Mouse (Mus musculus) frontal cortex, adult 2 months (tissue): Measurements from ENCODE around the gene Osgep. TPM values are rescaled to one million over a fixed set of nuclear protein-coding genes. Genes with fewer than 3 reads are reported as not detected.
"Not testable (repeated sequence)": the region's sequence is repeated elsewhere in the genome, so short reads cannot be mapped to it uniquely, and the experiment has no call there.

ENCODE experiments used
- DNase-seq, 2 experiments: peaks; one replicate each; pipeline ENCODE4 v3.0.0; 2022; ENCODE audit warnings: low spot score in 1 of 2; ENCODE audit errors: extremely low spot score in 1 of 2
- polyA plus RNA-seq: library from polyadenylated mRNA; depleted of rRNA; stranded (reverse); fragments of >200 nt; gene quantifications from 2 replicates; pipeline ENCODE4 v1.2.3, GENCODE M21; 2012; rRNA removed

Osgep gene
- polyA plus RNA-seq, 1 experiment, result 70.0 TPM

DNA sequence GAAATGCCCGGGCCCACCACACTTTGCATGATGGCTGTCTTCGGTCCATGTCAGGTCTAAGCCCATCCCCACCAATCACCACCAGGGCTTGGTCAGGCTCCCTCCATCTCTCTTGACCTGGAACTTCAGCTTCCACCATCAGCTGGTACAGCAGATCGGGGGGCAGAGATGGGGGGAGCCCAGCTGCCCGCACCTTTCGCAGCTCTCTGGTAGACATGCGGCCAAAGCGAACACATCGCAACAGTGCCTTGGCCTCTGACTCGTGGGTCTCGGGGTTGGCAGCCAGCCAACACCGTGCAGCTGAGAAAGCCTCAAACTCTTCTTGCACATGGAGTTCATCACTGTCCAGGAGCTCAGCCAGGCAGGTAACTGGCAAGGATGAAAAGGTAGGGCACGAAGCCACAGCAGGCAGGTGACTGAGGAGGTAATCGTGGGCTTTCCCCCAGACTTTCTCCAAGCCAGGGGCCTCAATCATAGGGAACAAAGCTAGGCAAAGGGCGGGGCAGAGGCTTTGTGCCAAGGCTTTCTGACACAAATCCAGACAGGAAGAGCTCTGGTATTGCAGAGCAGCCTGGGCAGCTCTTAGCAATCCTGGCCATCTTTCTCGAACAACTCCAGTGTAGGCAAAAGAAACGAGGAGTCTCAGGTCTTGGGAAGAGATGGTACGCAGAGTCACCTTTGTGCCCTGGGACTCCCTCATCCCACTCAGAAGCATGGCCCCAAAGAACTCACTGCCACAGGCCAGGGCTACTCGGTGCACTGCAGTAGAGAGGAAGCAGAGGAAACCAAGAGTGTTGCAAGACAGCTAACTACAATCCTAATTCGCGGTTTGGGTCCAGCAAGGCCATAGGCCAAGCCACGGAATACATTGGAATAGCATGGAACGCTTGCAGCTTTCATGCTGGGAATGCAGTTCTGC lies 31.9 kb downstream of the Osgep start:
- DNase-seq, result no peak

DNA sequence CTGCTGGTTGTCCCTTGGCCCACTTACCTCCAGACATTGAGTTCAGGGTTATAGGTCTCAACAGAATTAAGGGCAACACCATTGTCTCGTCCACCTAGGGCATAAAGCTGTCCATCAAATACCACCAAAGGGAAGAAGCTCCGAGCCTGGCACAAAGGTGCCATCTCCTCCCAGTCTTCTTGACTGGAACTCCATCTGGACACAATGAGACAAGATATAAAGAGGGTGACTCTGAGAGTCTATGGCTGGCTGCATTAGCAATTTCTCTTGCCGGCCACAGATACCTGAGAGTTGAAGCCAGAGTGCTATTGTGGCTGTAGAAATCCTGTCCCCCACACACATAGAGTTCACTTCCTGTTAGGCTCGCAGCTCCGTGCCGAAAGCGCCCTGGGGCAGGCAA lies 32.6 kb downstream of the Osgep start:
- no peak for DNase-seq

DNA sequence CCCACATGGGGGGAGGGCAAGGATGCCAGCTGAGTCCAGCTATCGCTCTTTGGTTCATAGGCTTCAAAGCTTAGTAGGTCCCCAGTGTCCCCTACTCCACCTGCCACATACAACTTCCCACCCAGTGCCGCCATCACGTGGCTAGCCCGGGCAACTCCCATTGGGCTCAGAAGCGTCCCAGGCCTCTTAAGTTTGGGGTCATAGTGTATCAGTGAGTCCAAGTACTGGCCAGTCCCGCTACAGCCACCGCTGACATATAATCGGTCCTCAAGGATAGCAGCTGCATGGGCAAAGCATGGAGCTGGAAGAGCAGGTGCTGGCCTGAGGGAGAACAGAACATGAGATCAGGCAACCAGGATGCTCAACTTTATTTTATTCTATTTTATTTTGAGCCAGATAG lies 33.1 kb downstream of the Osgep start:
- DNase-seq, result no peak

DNA sequence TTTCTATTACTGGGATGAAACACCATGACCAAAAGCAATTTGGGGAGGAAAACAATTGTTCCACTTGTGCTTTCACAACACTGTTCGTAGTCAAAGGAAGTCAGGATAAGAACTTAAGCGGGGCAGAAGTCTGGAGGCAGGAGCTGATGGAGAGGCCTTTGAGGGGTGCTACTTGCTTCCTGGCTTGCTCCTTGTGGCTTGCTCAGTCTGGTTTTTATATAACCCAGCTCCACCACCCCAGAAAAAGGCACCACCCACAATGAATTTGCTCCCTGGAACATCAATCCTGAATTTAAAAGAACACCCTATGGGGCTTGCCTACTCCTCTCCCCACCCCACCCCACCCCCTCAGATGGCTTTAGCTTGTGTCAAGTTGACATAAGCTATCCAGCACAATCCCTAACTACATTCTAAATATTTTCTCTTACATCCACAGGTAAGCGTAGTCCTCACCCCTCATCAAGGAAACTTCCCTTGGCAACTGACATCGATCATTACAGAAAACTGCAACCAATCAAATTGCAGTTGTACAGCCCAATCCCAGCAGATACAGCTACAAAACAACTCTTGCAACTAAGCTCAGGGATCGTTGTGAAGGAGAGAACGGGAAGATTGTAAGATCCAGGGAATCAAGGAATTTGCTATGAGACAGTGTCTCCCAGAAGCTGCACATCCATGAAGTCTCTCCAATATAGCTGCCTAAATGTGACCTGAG lies 48.3 kb downstream of the Osgep start:
- DNase-seq, result peak in 1 of 2 experiments; percentile 51

DNA sequence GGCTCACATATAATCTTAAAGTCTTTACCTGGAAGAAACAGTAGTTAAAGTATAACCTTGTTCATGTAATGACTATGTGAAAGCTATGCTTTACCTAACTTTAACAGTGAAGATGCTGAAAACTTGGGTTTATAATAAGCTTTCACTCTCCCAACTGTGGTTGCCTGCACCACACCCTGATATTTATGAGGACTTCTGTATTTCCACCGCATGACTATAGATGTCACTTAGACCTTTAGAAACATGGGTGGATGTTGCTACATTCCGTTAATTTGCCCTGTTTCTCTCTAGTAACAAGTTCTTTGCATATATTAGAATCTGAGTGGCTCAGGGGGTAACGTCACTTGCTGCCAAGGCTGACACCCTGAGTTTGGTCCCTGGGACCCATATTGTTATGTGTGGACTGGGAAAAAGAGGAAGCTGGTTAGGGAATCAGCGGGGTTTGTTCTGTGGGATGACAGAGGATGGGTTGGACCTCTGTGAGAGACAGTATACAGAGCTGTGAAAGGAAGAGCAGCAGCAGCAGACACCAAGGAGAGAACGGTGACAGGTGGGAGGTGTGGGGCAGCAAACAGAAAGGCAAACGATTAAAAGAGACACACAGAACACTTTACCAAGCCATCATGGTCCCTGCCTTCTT lies 49.0 kb downstream of the Osgep start:
- DNase-seq, result no peak

DNA sequence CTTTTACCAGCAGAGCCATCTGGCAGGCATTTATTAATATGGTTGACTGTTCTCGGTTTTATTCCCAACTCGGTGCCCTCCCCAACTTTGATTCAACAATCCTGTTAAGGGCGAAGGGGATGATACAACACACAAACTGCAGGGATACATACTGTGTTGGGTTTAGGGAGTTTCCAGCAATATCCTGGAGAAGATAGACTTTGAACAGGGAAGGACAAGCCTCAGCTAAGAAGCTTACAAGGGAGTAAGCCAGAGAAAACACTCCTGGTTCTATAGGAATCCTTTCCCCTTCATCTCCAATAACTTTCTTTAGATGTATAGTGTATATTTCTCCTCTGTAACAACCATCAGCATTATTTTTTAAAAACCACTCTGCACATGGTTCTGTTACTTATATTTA lies 49.5 kb downstream of the Osgep start:
- DNase-seq, result no peak

DNA sequence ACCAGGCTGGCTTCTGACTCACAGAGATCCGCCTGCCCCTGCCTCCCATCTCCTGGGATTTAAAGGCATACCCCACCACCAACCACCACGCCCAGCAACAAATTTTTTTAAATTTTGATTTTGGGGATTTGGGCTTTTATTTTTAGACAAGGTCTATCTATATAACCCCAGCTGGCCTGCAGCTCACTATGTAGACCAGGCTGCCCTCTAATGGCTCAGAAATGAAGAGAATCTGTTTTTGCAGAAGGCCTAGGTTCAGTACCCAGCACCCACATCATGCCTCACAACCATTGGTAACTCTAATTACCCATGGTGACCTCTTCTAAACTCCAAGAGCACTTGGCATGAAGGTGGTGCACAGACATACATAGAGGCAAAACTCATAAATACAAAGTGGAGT lies 53.4 kb downstream of the Osgep start:
- DNase-seq, result no peak

DNA sequence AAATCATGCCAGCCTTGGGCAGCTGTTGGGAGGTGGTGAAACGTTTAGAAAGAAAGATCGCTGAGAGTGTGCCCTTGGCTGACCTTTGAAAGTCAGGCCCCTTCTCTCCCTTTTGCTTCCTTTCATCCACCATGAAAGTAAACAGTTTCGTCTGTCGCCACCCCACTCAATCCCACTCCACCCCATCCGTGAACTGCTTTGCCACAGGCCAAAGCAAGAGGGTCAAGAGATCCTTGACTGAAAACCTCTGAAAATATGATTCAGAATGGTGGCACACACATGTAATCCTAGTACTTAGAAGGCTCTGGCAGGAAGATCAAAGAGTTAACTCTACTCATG lies 53.9 kb downstream of the Osgep start:
- no peak for DNase-seq

DNA sequence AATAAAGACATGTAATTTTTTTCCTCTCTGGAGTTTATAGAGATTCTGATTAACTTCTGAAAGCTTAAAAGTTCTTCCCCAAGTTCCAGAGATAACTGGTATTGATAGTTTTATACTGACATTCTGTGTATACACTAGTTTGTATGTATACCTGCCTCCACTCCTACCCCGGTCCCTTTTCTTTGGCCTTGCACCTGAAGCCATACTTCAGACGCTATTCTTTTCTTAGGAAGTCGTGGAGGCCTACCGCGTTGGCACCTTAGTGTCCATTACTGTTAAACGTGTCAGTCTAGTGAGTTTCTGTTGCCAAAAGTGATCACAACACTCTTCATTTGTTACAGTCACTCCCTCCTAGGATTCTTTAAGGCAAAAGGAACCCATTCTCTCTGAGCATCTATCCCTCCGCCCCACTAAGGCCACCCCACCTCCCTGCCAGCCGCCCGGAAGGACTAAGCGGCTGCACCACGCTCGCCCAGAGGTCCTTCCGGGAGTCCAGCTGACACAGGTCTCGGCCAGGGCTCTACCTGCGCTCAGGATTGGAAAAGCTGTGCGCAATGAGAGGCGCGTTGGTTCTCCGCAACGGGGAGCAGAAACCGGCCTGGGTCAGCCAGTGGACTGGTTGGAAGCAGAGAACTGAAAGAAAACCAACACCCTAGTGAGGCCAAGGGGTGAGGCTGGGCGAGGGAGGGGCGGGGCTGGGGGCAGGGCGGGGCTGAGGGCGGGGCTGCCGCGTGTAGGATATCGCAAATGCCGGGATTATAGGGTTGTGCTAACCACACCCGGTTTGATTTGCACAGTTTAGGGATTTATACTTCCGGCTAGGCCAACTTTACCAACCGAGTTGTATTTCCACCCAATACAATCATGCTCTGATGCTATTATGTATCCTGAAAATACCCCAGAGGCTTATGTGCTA lies 54.5 kb downstream of the Osgep start, which contains the start of gene Tep1:
Gene Tep1 (minus strand): TSS at position 672 of the 916 bp plus-strand sequence.
- peak in 1 of 2 experiments; percentile 50 for DNase-seq

DNA sequence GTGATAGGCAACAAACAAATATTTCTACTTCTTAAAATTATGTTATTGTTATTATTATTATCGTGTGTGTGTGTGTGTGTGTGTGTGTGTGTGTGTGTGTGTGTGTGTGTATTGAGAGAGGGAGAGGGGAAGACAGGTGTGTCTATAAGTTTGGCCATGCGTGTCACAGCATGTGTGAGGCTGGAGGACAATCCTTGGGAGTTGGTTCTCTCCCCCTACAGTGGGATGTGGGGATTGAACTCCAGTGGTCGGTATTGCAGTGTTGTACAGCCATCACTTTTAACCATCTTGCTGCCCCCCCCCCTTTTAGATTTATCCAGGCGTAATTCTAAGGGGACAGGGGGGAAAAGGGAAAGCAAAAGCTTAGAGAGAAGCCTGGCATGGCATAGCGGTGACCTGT lies 56.0 kb downstream of the Osgep start:
- no peak for DNase-seq

DNA sequence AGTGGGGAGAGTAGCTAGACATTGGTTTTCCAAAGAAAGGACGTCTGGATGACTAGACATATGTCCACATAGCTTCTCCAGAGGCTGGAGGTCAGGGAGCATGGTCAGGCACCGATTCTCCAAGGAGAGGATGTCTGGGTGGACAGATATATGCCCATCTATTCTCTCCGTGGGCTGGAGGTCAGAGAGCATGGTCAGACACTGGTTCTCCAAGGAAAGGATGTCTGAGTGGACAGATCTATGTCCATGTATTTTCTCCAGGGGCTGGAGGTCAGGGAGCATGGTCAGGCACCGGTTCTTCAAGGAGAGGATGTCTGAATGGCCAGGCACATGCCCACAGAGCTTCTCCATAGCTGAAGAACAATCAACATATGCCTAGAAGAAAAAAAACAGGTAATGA lies 56.5 kb downstream of the Osgep start:
- no peak for DNase-seq

DNA sequence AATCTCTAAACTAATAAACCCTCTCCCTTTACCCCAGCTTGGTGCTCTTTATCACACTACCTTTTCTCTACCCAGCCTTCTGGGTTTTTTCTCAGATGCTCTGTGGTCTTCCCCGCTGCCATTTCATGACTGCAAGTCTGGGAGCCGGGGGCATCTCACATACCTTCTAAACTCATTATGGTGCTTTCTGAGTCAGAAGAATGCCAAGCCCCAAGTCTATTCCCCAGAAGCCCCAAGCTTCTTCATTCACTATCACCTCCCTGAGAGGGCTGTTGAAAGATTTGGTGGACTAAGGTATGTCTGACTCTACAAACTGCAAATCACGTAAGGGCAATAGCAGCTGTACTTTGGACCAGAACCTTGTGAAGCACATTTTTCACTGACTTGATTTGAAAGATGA lies 57.7 kb downstream of the Osgep start:
- no peak for DNase-seq

DNA sequence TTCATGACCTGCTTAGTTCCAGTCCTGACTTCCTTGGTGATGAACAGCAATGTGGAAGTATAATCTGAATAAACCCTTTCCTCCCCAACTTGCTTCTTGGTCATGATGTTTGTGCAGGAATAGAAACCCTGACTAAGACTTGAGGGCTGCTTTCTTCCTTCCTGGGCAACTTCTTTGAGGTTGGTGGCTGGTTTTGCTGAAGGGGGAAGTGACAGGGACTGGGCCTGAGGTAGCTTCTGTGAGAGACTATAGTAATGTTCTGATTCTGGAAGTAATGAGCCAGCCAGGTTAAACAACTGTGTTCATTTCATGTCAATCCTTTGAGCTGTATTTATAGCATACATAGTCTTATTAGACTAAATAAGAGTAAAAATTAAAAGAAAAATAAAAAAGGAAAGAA lies 59.7 kb downstream of the Osgep start:
- not testable (repeated sequence) for DNase-seq

DNA sequence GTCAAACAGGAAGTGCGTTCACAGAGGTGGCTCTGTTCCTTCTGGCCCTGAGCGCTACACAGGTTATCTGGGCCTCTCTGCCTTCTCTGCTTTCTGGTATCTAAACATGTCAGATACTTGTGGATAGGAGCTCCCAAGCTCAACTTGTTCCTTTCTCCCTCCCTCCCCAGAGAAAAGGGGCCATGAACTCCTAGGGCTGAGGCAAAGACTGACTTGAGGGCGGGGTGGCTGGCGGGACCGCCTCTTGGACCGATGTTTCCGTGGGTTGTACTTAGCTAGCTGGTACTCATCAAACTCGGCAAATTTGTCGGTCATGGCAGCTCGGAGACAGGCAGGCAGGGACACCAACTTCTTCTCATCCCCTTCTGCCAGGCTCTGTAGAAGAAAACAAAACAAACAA lies 62.1 kb downstream of the Osgep start:
- no peak for DNase-seq

Other genes starting within 250 kb of the Osgep start
- not detected in 2 replicates for gene Olfr747, start 231.7 kb downstream of the Osgep start, polyA plus RNA-seq
- gene Olfr748, start 217.5 kb downstream of the Osgep start, polyA plus RNA-seq, result not detected in 2 replicates
- gene Olfr749, start 179.8 kb downstream of the Osgep start, polyA plus RNA-seq, result 0.13 and 0.14 TPM in 2 replicates
- 61.4 and 70.5 TPM in 2 replicates for gene Ttc5, start 139.4 kb downstream of the Osgep start, polyA plus RNA-seq
- gene Ccnb1ip1, start 117.2 kb downstream of the Osgep start, polyA plus RNA-seq, result 0.06 and 0.08 TPM in 2 replicates
- 58.4 and 58.7 TPM in 2 replicates for gene Parp2, start 117.1 kb downstream of the Osgep start, polyA plus RNA-seq
- gene Tep1, start 54.3 kb downstream of the Osgep start, polyA plus RNA-seq, result 3.5 and 5.2 TPM in 2 replicates
- 3.1 and 3.3 TPM in 2 replicates for gene Klhl33, start 27.4 kb downstream of the Osgep start, polyA plus RNA-seq
- gene Apex1, start 75 bp upstream of the Osgep start, polyA plus RNA-seq, result 60.2 and 60.5 TPM in 2 replicates
- gene Pip4p1, start 6.0 kb upstream of the Osgep start, polyA plus RNA-seq, result 156 and 184 TPM in 2 replicates
- gene Pnp, start 6.2 kb upstream of the Osgep start, polyA plus RNA-seq, result 27.2 and 30.1 TPM in 2 replicates
- gene Gm49342, start 19.6 kb upstream of the Osgep start, polyA plus RNA-seq, result 25.7 and 37.9 TPM in 2 replicates
- gene Pnp2, start 31.1 kb upstream of the Osgep start, polyA plus RNA-seq, result 1.3 and 1.7 TPM in 2 replicates
- gene Rnase10, start 82.9 kb upstream of the Osgep start, polyA plus RNA-seq, result 0.16 TPM in 1 of 2 replicates, not detected in the other
- not detected in 2 replicates for gene Rnase9, start 117.0 kb upstream of the Osgep start, polyA plus RNA-seq
- not detected in 2 replicates for gene Rnase11, start 125.3 kb upstream of the Osgep start, polyA plus RNA-seq
- gene Rnase12, start 132.8 kb upstream of the Osgep start, polyA plus RNA-seq, result 0.20 TPM in 1 of 2 replicates, not detected in the other
- gene Olfr750, start 149.5 kb upstream of the Osgep start, polyA plus RNA-seq, result not detected in 2 replicates
- gene Rnase4, start 166.2 kb upstream of the Osgep start, polyA plus RNA-seq, result 20.3 and 27.1 TPM in 2 replicates
- gene Ang, start 166.3 kb upstream of the Osgep start, polyA plus RNA-seq, result 4.2 and 6.9 TPM in 2 replicates
- gene Eddm3b, start 189.5 kb upstream of the Osgep start, polyA plus RNA-seq, result not detected in 2 replicates
- 0.38 and 0.56 TPM in 2 replicates for gene Rnase6, start 199.0 kb upstream of the Osgep start, polyA plus RNA-seq
- gene Rnase1, start 221.9 kb upstream of the Osgep start, polyA plus RNA-seq, result 0.72 and 0.99 TPM in 2 replicates
- not detected in 2 replicates for gene Rnase2b, start 237.4 kb upstream of the Osgep start, polyA plus RNA-seq